Mouse (Mus musculus): ENCODE results near the gene Itgal. TPM values are rescaled to one million over a fixed set of nuclear protein-coding genes. Genes with fewer than 3 reads are reported as not detected.
A peak's percentile ranks its signal among the peaks of the same experiment; 100 is the strongest.
"Not testable (repeated sequence)": the region's sequence is repeated elsewhere in the genome, so short reads cannot be mapped to it uniquely, and the experiment has no call there.

Itgal gene
- total and polyA plus RNA-seq, 2 experiments from 2014 or later: 1.1 to 1.7 TPM

DNA sequence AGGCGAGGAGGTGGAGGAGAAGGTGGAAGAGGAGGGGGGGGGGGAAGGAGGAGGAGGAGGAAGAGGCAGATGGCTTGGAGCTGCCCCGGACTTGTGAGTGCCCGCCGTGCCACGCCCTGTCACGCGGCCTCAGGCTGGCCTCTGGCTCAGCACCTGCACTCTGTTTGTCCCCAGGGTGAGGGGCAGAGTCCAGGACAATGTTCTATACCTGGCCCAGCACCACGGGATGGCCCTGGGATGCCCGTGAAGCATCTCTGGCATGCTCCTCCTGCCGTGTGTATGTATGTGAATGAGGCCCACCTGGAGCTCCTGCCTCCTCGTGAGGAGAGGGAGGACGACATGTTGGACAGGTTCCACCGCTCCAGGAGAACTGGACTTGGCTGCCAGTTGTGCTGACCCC, 65.4 kb downstream of the Itgal start:
- Histone ChIP-seq H3K9me3 (replicated peaks; ENCODE audit: control insufficient read depth, low read length) (no peaks in the 10 kb centered on the region), H3K27me3 (ENCODE audit: control insufficient read depth, insufficient read depth, low read length) (no peaks in the 10 kb centered on the region), H3K4me2 (ENCODE audit: low read depth, low read length) (no peak overlapping the region), H3K4me3 (ENCODE audit: low read depth, low read length) (no peak overlapping the region), H3K36me3 (replicated peaks; ENCODE audit: control insufficient read depth, insufficient read depth, low read length) (no peaks in the 10 kb centered on the region), H3K4me1 (ENCODE audit: control insufficient read depth, insufficient read depth) (no peaks in the 10 kb centered on the region), H3K27ac (ENCODE audit: low read depth) (no peak overlapping the region), H3K9ac (replicated peaks; ENCODE audit: low read depth, low read length) (no peak overlapping the region)
- DNase-seq (ENCODE audit: low spot score): no peak
- TF ChIP-seq EP300 (IDR thresholded peaks at IDR 0.05; ENCODE audit: low read depth): no peak
- TF ChIP-seq CTCF (IDR thresholded peaks at IDR 0.05; ENCODE audit: low read depth): no peak
- ATAC-seq (ENCODE audit: insufficient read depth, low read depth): no peak
- WGBS: 45% methylated on average over 13 of the region's 13 CpGs

DNA sequence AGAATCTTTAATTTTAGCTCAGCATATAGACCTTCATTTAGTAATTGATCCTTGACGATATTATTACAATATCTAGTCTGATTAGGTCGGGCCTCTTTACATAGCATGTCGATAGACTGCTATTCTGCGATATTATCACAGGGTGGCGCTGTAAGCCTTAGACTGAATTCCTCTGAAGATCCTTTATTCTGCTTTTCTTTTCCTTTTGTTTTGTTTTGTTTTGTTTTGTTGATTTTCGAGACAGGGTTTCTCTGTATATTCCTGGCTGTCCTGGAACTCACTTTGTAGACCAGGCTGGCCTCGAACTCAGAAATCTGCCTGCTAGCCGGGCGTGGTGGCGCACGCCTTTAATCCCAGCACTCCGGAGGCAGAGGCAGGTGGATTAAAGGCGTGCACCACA, 66.4 kb downstream of the Itgal start:
- not testable (repeated sequence) for H3K9ac ChIP-seq (replicated peaks; ENCODE audit: low read depth, low read length); H3K4me1 ChIP-seq (ENCODE audit: control insufficient read depth, insufficient read depth); H3K27me3 ChIP-seq (ENCODE audit: control insufficient read depth, insufficient read depth, low read length); H3K9me3 ChIP-seq (replicated peaks; ENCODE audit: control insufficient read depth, low read length); H3K27ac ChIP-seq (ENCODE audit: low read depth); H3K36me3 ChIP-seq (replicated peaks; ENCODE audit: control insufficient read depth, insufficient read depth, low read length); ATAC-seq (ENCODE audit: insufficient read depth, low read depth)
- Histone ChIP-seq H3K4me3 (ENCODE audit: low read depth, low read length) (peak overlapping the region; percentile 34), H3K4me2 (ENCODE audit: low read depth, low read length) (peak overlapping the region; percentile 53)
- peak; percentile 69 for DNase-seq (ENCODE audit: low spot score)
- TF ChIP-seq CTCF (IDR thresholded peaks at IDR 0.05; ENCODE audit: low read depth): peak; percentile 82
- 19% methylated on average over 13 of the region's 13 CpGs for WGBS

DNA sequence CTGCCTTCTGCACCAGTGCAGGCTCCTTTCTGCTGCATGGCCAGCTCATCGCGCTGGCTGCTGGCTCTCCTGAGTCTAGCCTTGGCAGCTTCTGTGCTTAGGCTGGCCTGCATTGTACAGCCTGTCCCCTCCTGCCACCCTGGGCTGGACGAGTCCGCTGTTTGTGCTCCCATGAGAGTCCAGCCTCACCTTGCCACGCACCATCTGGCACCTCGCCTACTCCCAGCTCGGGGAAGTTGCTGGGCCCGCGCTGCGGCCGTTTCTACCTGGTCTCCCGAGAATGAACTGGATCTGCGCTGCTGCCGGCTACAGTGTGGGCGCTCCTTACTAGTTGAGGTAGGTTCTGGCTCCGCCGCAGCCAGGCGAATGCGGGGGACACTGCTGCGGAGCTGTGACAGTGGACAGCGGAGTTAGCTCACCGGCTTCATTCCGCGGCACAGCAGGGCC, 67.4 kb downstream of the Itgal start:
- Histone ChIP-seq H3K36me3 (replicated peaks; ENCODE audit: control insufficient read depth, insufficient read depth, low read length) (no peaks in the 10 kb centered on the region), H3K9ac (replicated peaks; ENCODE audit: low read depth, low read length) (peak overlapping the region; percentile 41), H3K4me2 (ENCODE audit: low read depth, low read length) (peak overlapping the region; percentile 58), H3K9me3 (replicated peaks; ENCODE audit: control insufficient read depth, low read length) (no peaks in the 10 kb centered on the region), H3K27ac (ENCODE audit: low read depth) (no peak overlapping the region), H3K27me3 (ENCODE audit: control insufficient read depth, insufficient read depth, low read length) (no peaks in the 10 kb centered on the region), H3K4me1 (ENCODE audit: control insufficient read depth, insufficient read depth) (no peaks in the 10 kb centered on the region), H3K4me3 (ENCODE audit: low read depth, low read length) (peak overlapping the region; percentile 38)
- TF ChIP-seq CTCF (IDR thresholded peaks at IDR 0.05; ENCODE audit: low read depth) (no peak), EP300 (IDR thresholded peaks at IDR 0.05; ENCODE audit: low read depth) (no peak)
- ATAC-seq (ENCODE audit: insufficient read depth, low read depth) (no peak), DNase-seq (ENCODE audit: low spot score) (no peak)
- WGBS: under 1% methylated on average over 24 of the region's 24 CpGs

DNA sequence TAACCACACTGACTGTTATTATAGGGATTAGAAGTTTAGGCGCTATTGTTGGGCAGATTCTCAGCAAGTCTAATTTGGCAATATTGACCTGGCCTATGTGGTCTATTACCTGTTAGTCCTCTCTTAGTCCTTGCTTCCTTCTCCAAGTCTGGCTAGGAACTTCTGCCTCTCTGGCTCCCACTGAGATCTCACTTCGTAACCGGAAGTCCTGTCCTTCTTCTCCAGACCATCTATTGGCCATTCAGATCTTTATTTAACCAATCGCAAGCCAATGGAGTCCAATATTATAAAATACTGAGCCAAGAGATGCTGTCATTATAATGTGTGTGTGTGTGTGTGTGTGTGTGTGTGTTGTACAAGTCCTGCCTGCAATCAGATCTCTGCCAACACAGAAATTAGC, 68.1 kb downstream of the Itgal start:
- Histone ChIP-seq H3K27me3 (ENCODE audit: control insufficient read depth, insufficient read depth, low read length) (no peaks in the 10 kb centered on the region), H3K4me2 (ENCODE audit: low read depth, low read length) (peak overlapping the region; percentile 58; the same call in 1 of the 2 replicates), H3K36me3 (replicated peaks; ENCODE audit: control insufficient read depth, insufficient read depth, low read length) (no peaks in the 10 kb centered on the region), H3K4me3 (ENCODE audit: low read depth, low read length) (peak overlapping the region; percentile 38; the same call in 1 of the 2 replicates), H3K27ac (ENCODE audit: low read depth) (no peak overlapping the region), H3K4me1 (ENCODE audit: control insufficient read depth, insufficient read depth) (no peaks in the 10 kb centered on the region), H3K9ac (replicated peaks; ENCODE audit: low read depth, low read length) (no peak overlapping the region; the same call in 1 of the 2 replicates), H3K9me3 (replicated peaks; ENCODE audit: control insufficient read depth, low read length) (no peaks in the 10 kb centered on the region)
- 68% methylated on average over 4 of the region's 4 CpGs for WGBS
- TF ChIP-seq EP300 (IDR thresholded peaks at IDR 0.05; ENCODE audit: low read depth) (no peak), CTCF (IDR thresholded peaks at IDR 0.05; ENCODE audit: low read depth) (no peak)
- ATAC-seq (ENCODE audit: insufficient read depth, low read depth) (no peak), DNase-seq (ENCODE audit: low spot score) (no peak)

DNA sequence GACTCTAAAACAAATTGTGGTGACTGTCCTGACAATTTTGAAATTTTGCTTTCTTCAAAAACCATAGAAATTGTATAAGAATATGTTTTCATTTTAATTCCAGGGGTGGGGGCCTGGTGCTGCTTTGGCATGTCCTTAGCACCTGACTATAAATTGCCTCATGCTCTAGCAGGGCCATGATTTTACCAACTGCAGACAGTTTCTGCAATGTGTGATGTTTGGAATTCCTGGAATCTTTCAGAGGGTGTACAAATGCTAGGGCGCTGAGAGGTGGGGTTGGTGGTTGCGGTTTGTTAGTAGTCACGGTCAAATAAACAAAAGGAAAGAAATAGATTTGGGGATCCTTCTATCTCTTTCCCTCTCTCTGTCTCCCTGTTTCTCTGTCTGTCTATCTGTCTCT, 70.2 kb downstream of the Itgal start:
- TF ChIP-seq CTCF (IDR thresholded peaks at IDR 0.05; ENCODE audit: low read depth) (no peak), EP300 (IDR thresholded peaks at IDR 0.05; ENCODE audit: low read depth) (no peak)
- no peaks in the 10 kb centered on the region for H3K9me3 ChIP-seq (replicated peaks; ENCODE audit: control insufficient read depth, low read length)
- no peak for DNase-seq (ENCODE audit: low spot score)

DNA sequence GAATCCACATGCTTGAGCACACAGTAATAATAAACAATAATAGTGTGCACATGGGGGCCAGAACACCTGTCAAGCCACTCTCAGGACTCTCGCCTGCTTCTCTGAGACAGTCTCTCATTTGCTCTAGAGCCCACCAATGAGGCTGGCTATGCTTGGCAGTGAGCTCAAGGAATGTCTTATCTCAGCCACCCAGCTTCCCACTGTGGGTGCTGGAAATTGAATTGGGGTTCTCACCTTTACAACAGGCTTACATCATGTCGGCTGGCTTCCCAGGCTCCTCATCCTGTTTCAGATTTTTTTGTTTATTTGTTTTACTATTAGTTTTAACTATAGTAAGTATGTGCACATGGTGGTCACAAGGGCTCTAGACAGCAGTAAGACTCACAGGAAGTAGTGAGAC, 75.2 kb downstream of the Itgal start:
- ATAC-seq (ENCODE audit: insufficient read depth, low read depth) (no peak), DNase-seq (ENCODE audit: low spot score) (no peak)
- H3K4me3 ChIP-seq (ENCODE audit: low read depth, low read length): no peak overlapping the region
- no peaks in the 10 kb centered on the region for H3K27me3 ChIP-seq (ENCODE audit: control insufficient read depth, insufficient read depth, low read length)
- no peak overlapping the region for H3K9ac ChIP-seq (replicated peaks; ENCODE audit: low read depth, low read length)
- no peak overlapping the region for H3K4me2 ChIP-seq (ENCODE audit: low read depth, low read length)
- H3K4me1 ChIP-seq (ENCODE audit: control insufficient read depth, insufficient read depth): no peaks in the 10 kb centered on the region
- no peaks in the 10 kb centered on the region for H3K36me3 ChIP-seq (replicated peaks; ENCODE audit: control insufficient read depth, insufficient read depth, low read length)
- WGBS: 60% methylated on average over 2 of the region's 2 CpGs
- H3K27ac ChIP-seq (ENCODE audit: low read depth): no peak overlapping the region
- no peak for TF ChIP-seq CTCF (IDR thresholded peaks at IDR 0.05; ENCODE audit: low read depth)
- no peak for TF ChIP-seq EP300 (IDR thresholded peaks at IDR 0.05; ENCODE audit: low read depth)
- no peaks in the 10 kb centered on the region for H3K9me3 ChIP-seq (replicated peaks; ENCODE audit: control insufficient read depth, low read length)

More for the DNA sequence above, 70.2 kb downstream of the Itgal start:
- H3K4me1 ChIP-seq (ENCODE audit: control insufficient read depth, insufficient read depth): no peaks in the 10 kb centered on the region
- no peak for ATAC-seq (ENCODE audit: insufficient read depth, low read depth)
- no peaks in the 10 kb centered on the region for H3K36me3 ChIP-seq (replicated peaks; ENCODE audit: control insufficient read depth, insufficient read depth, low read length)
- 30% methylated on average over 3 of the region's 3 CpGs for WGBS
- no peak overlapping the region for H3K4me2 ChIP-seq (ENCODE audit: low read depth, low read length)
- no peak overlapping the region for H3K4me3 ChIP-seq (ENCODE audit: low read depth, low read length)
- no peak overlapping the region for H3K27ac ChIP-seq (ENCODE audit: low read depth)
- no peaks in the 10 kb centered on the region for H3K27me3 ChIP-seq (ENCODE audit: control insufficient read depth, insufficient read depth, low read length)
- H3K9ac ChIP-seq (replicated peaks; ENCODE audit: low read depth, low read length): no peak overlapping the region

DNA sequence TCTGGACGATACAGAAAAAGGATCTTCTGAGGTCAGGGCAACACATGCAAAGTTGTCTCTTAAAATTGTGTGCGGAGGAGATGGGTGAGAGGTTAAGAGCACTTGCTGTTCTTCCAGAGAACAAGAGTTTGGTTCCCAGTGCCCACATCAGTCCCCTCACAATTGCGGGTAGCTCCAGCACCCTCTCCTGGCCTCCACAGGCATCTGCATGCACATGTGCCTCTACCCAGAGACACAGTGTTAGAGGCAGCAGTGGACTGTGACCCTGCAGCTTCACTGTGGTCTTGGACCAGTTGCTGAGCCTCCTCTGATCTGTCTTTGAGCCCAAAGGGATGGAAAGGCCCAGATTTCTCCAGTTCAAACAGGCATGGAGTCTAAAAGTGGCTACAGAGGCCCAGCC, 75.8 kb downstream of the Itgal start:
- H3K9ac ChIP-seq (replicated peaks; ENCODE audit: low read depth, low read length); H3K9me3 ChIP-seq (replicated peaks; ENCODE audit: control insufficient read depth, low read length); H3K36me3 ChIP-seq (replicated peaks; ENCODE audit: control insufficient read depth, insufficient read depth, low read length); H3K4me1 ChIP-seq (ENCODE audit: control insufficient read depth, insufficient read depth); DNase-seq (ENCODE audit: low spot score); H3K27me3 ChIP-seq (ENCODE audit: control insufficient read depth, insufficient read depth, low read length); H3K4me3 ChIP-seq (ENCODE audit: low read depth, low read length); H3K4me2 ChIP-seq (ENCODE audit: low read depth, low read length); H3K27ac ChIP-seq (ENCODE audit: low read depth); ATAC-seq (ENCODE audit: insufficient read depth, low read depth): not testable (repeated sequence)
- 82% methylated on average over 3 of the region's 3 CpGs for WGBS
